Mouse (Mus musculus) heart, postnatal 25 days (tissue): ENCODE data around the gene Nudt2. TPM values are rescaled to one million over a fixed set of nuclear protein-coding genes. Genes with fewer than 3 reads are reported as not detected.

ENCODE experiments used
- DNase-seq: peaks from one replicate; pipeline ENCODE4 v3.0.0; 2022; ENCODE audit warnings: low spot score
- intact Hi-C: fragments of 180-260 bp; cut with DNase I; formaldehyde crosslinking; loops from one replicate; pipeline ENCODE4 v1.15.1; 2025
- total RNA-seq, 2 experiments: library from RNA; stranded (reverse); gene quantifications; 2 replicates each; pipeline ENCODE4 v1.2.3; 2021

Nudt2 gene
- total RNA-seq, 2 experiments from 2014 or later: 29.6 to 32.7 TPM

GRCm38 (mm10) chr4:41492951-41493350 is 28.0 kb downstream of the Nudt2 start:
- no peak for DNase-seq
- intact Hi-C loops: no loop called here

- intact Hi-C loops: no loop called here
- no peak for DNase-seq
These were observed 28.6 kb downstream of the Nudt2 start for GRCm38 (mm10) chr4:41493464-41494116.

- intact Hi-C loops: no loop called here
- DNase-seq: no peak
These were observed 29.4 kb downstream of the Nudt2 start for GRCm38 (mm10) chr4:41494378-41494777.

- intact Hi-C loops: no loop called here
These were observed 30.1 kb downstream of the Nudt2 start for GRCm38 (mm10) chr4:41495076-41495475.

GRCm38 (mm10) chr4:41495850-41496249 is 30.9 kb downstream of the Nudt2 start:
- DNase-seq: no peak

More at GRCm38 (mm10) chr4:41495076-41495475, 30.1 kb downstream of the Nudt2 start:
- DNase-seq: no peak

GRCm38 (mm10) chr4:41497046-41497445 is 32.1 kb downstream of the Nudt2 start:
- intact Hi-C loops: no loop called here
- no peak for DNase-seq

More at GRCm38 (mm10) chr4:41495850-41496249, 30.9 kb downstream of the Nudt2 start:
- intact Hi-C loops: no loop called here

- intact Hi-C loops: no loop called here
- no peak for DNase-seq
These were observed 32.6 kb downstream of the Nudt2 start for GRCm38 (mm10) chr4:41497579-41497978.

GRCm38 (mm10) chr4:41497995-41498845 is 33.3 kb downstream of the Nudt2 start:
- intact Hi-C loops: no loop called here
- no peak for DNase-seq

GRCm38 (mm10) chr4:41498921-41499391 is 34.0 kb downstream of the Nudt2 start:
- intact Hi-C loops: no loop called here

GRCm38 (mm10) chr4:41499619-41500018 is 34.7 kb downstream of the Nudt2 start:
- intact Hi-C loops: no loop called here
- DNase-seq: no peak

More at GRCm38 (mm10) chr4:41498921-41499391, 34.0 kb downstream of the Nudt2 start:
- no peak for DNase-seq

- DNase-seq: no peak
- intact Hi-C loops: no loop called here
These were observed 35.8 kb downstream of the Nudt2 start for GRCm38 (mm10) chr4:41500787-41501186.

GRCm38 (mm10) chr4:41502171-41502940 is 37.4 kb downstream of the Nudt2 start:
- DNase-seq: no peak
- intact Hi-C loops: no loop called here

- intact Hi-C loops: no loop called here
These were observed 38.0 kb downstream of the Nudt2 start, which contains the start of gene AI464131 for GRCm38 (mm10) chr4:41502986-41503412. AI464131 (minus strand) TSS chr4:41503076.

GRCm38 (mm10) chr4:41504325-41504724 is 39.4 kb downstream of the Nudt2 start:
- intact Hi-C loops: no loop called here
- no peak for DNase-seq

More at GRCm38 (mm10) chr4:41502986-41503412, 38.0 kb downstream of the Nudt2 start, which contains the start of gene AI464131:
- DNase-seq: peak; percentile 96

- no peak for DNase-seq
- intact Hi-C loops: no loop called here
These were observed 40.2 kb downstream of the Nudt2 start for GRCm38 (mm10) chr4:41505131-41505551.

GRCm38 (mm10) chr4:41506156-41506555 is 41.2 kb downstream of the Nudt2 start:
- no peak for DNase-seq
- intact Hi-C loops: loop anchor here (2.0 kb wide), 1 partner anchor 37 kb away; no protein-coding TSS in a partner anchor

GRCm38 (mm10) chr4:41506906-41507305 is 42.0 kb downstream of the Nudt2 start:
- intact Hi-C loops: loop anchor here (2.0 kb wide), 1 partner anchor 38 kb away; no protein-coding TSS in a partner anchor
- DNase-seq: peak; percentile 75

- DNase-seq: no peak
- intact Hi-C loops: loop anchor here (2.0 kb wide), 1 partner anchor 39 kb away; no protein-coding TSS in a partner anchor
These were observed 42.5 kb downstream of the Nudt2 start for GRCm38 (mm10) chr4:41507326-41507924.

GRCm38 (mm10) chr4:41507998-41508397 is 43.0 kb downstream of the Nudt2 start:
- DNase-seq: no peak
- intact Hi-C loops: loop anchor here (2.0 kb wide), 1 partner anchor 39 kb away; no protein-coding TSS in a partner anchor
